Mouse (Mus musculus) cortical plate, adult 2 months (tissue): ENCODE results near the gene Ppp2r2c.
A peak's percentile ranks its signal among the peaks of the same experiment; 100 is the strongest.

Experiments used
- CTCF ChIP-seq: fragments of 200-500 bp; IDR thresholded peaks from 2 replicates; pipeline ENCODE4 v1.5.1; 2011; ENCODE audit warnings: mild to moderate bottlenecking, control low read depth, low read length; ENCODE audit not compliant: insufficient read depth; ENCODE audit errors: extremely low read depth
- POLR2A ChIP-seq: fragments of 200-500 bp; IDR thresholded peaks from 2 replicates; pipeline ENCODE4 v1.6.1; 2011; ENCODE audit warnings: mild to moderate bottlenecking, low read length, control low read depth; ENCODE audit not compliant: insufficient read depth; ENCODE audit errors: extremely low read depth

DNA sequence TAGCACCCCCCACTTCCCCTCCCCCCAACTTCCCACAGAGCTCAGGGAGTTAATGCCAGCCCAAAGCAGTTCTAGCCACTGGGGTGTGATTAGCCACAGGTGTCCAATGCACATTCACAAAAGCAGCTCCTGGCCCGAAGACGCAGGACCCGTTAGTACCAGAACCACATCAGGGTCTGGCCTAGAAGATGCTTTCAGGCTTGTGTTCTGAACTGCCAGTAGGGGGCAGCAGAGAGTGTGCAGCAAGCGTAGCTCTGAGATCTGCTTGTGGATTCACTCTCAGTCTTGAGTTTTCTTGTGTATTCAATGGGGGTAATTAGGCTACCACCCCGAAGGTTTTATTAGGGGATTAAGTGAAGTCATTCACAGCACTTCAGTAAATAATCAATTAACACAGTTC, 78.1 kb downstream of the Ppp2r2c start:
- peak; percentile 94 for TF ChIP-seq CTCF
- no peak for TF ChIP-seq POLR2A
